Mouse (Mus musculus) frontal cortex, adult 2 months (tissue): Measurements from ENCODE around the gene Pars2. TPM values are rescaled to one million over a fixed set of nuclear protein-coding genes. Genes with fewer than 3 reads are reported as not detected.

Source experiments
- DNase-seq, 2 experiments: peaks; one replicate each; pipeline ENCODE4 v3.0.0; 2022; ENCODE audit warnings: low spot score in 1 of 2; ENCODE audit errors: extremely low spot score in 1 of 2
- polyA plus RNA-seq: library from polyadenylated mRNA; depleted of rRNA; stranded (reverse); fragments of >200 nt; gene quantifications from 2 replicates; pipeline ENCODE4 v1.2.3, GENCODE M21; 2012; rRNA removed

The Pars2 gene
- polyA plus RNA-seq = 10.4 and 10.9 TPM in 2 replicates

DNA sequence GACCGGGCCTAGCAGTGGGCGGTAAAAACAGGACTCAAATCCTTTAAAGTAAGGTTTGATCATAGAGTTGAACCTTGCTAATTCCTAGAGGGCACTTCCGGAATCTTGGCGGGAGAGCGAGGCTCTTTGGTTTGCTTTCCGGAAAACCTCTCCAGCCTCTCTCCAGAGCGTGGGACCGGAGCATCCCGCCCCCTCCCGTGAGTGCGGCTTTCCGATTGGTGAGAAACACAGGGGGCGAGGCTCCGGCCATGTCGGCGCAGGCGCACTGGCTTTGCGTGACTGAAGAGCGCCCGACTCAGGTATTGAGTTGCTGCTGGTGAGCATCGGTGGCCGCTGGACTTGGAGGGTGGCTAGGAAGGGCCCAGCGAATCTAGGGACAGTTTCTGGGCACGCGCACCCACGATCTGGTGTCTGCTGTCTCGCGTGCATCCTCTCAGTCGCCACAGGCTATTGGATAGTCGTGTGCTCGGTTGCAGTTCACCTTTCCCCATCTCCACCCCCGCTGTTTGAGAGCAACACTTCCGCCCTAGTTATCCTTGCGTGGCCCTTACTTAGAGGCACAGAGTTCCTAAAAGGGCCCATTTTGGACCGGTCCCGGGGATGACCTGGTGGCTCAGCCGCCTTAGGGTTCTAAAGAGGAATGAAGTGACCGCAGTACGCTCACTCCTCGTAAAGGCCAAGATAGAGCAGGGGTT lies at the start of gene Pars2:
Gene Pars2, plus strand, starts transcription at position 237 of the 695 bp plus-strand sequence.
- DNase-seq = peak; percentile 92 to 98

DNA sequence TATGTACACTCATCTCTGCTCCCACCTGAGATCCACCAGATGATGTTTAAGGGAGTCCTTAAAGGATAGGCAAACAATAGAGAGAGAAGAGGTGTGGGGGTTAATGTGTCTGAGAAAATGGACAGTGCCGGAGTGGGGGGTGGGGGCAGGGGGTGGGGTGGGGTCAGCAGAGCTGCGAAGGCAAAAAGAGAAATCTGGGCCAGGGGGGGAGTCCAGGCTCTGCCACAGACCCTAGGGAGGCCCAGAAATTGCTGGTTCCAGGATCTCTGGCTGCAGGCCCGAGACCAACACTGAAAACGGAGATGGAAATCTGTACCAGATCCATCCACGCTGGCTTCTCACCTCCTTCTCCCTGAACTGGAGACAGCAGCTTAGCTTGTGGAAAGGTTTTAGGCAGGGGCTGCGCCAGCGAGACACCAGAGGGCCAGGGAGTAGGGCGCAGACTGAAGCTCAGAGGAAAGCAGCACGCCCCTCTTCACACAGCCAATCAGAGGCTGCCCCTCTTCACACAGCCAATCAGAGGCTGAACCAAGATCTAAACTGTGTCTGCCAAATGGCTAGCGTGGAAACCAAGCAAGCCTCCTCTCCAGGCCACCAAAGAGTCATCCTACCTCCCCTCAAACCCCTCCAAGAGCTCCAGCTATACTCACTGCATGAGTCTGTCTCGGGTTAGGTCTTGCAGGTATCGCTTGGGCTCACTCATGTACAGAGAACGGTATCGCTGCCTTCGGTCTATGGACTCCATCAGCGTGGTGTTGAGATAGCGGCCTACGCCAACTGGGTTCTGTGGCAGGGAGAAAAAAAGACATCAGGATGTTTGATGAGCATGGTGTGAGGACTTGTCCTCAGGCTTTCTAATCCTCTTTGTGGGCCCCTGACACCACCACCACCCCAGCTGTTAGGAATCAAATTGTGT lies 44.0 kb upstream of the Pars2 start:
- DNase-seq = no peak

DNA sequence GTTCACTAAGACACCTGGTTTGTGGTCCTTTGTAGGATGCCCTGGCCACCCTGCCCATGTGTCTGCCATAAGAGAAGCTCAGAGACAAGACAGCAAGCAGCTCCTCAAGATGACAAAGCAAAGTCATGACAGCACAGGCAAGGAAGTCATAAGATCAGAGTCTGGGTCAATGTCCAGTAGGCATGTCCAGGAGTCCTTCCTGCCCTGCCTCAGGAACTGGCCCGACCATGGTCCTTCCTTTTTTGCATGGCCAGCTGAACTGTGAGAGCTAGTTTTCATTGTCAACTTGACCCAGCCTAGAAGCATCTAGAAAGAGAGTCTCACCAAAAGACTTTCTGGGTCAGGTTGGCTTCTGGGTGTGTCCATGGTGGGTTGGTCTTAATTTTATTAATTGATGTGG lies 43.0 kb upstream of the Pars2 start:
- no peak for DNase-seq

DNA sequence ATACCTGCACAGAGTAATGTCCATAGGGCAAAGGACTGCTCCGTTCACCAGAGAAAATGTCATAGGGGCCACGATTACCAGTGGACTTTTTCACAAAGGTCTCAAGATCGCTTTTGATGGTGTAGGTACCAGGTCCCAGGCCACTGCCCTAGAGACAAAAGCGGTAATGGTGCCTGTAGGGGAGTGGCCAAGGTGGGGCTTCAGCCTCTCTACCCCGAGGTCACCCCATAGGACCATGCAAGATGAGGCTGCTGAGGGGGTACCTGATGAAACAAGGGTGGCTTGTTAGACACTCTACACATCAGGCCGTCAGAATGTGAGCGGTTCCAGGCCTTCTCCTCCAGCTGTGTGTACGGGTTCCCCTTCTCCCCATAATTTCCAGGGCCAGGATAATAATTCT lies 37.8 kb upstream of the Pars2 start:
- DNase-seq = no peak

DNA sequence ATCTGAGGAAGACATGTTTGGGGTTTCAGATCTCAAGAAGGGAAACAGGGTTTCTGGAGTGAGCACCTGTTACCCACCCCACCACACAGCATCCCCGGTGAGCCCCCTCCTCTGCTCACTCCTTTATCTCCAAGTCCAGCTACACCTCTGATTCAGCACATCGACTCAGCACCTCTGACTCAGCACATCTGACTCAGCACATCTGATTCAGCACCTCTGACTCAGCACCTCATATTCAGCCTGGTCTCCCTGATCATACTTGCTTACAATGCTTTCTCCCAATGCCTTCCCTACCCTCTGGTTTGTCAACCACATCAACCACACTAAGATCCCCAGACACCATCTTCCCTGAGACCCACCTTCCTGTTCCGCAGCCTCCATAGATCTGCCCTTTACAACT lies 37.3 kb upstream of the Pars2 start:
- peak in 1 of 2 experiments; percentile 59 for DNase-seq

DNA sequence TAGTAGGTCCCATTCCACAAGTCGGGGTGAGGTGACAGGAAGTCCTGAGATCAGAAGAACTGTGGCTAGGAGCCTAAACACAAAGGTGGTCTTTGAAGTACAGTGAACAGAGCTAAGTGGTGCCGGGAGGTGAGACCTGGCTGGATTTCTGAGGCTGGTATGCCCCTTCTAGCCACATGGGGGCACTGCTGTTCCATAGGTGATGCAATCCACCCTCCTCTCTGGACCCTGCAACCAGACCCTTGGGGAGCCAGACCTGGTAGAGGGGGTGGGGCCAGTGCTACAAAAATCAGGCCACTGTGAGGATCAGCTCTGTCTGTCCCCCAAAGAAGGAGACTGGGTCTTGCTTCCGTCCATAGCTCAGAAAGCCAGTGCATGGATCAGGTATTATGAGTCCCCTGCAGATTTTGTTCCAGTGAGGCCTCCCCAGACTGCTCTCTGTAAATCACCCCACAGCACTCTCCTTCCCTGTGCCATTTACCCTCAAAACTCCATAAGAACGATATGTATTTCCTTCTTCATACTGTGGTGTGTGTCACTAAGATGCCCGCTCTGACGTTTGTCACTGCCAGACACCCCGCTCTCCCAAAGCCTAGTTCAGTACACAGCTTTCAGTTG lies 36.6 kb upstream of the Pars2 start:
- DNase-seq = peak in 1 of 2 experiments; percentile 85

DNA sequence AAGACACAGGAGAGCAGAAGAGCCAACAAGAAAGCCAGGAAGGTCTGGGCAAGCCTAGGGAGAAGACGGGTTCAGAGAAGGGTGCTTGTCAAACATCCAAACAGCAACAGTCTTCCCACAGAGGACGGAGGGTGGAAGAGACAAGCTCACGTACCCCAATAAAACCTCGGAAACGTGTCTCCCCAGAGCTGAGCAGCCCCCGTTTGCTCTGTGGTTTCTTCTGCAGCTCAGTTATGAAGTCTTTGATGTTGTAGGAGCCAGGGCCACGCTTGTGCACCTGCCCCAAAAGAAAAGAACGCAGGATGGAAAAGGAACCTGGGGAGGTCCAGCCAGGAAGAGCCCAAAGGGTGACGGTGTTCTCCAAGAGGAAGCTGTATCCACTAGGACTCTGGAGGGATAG lies 36.0 kb upstream of the Pars2 start:
- DNase-seq = no peak

DNA sequence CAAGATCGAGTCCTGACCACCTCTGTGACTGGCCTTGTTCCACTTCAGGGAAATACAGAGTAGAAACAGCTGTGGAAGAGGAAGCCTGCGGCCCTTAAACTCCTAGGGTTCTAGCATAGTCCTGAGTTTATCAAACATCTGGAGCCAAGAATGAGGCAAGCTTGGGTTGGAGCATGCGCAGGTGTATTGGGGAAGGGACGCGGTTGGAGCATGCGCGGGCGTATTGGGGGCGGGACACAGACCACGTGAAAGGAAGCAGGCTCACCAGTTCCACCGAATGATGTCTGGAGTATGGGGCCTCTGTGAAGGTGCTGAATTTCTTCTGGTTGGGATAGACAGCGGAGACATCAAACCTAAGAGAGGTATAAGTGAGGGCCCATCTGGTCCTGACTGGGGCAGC lies 35.2 kb upstream of the Pars2 start:
- DNase-seq = no peak

DNA sequence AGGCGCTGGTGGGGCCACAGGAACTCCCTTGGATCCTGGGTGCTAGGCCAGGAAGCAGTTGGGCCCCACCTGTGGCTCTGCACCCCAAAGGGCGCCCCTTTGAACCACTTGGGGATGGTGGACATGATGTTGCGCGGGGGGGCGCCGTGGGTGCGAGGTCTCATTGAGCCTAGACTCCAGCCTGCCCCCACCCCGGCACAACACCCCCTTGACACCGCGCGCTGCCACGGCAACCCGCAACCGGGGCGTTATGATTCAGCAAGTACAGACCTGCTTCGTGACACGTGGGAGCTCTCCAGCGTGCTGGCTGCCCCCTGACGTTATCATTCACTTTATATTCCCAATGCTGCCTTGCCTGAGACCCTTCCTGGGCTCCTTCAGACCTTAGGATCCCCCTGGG lies 33.8 kb upstream of the Pars2 start, which contains the start of gene Lexm:
Gene Lexm, minus strand, starts transcription at position 186 of the 400 bp plus-strand sequence.
- DNase-seq = peak in 1 of 2 experiments; percentile 65

DNA sequence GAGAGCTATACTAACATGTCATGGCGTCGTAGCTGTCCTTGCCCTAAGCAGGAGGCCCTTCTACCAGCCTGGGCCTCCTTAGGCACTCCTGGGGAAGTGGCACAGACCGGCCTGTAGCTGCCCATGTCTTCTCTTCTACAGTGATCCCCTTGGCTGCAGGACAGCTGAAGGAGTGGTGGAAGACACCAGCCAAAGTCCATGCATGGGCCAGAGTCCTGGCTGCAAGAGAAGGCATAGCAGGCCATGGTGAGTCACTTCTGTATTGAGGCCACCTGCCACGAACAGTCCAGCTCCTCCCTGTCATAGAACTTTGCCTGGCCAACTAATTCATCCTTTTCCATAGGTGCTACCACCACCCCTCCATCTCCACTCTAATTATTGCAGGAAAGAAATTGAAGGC lies 32.0 kb upstream of the Pars2 start:
- DNase-seq = no peak

DNA sequence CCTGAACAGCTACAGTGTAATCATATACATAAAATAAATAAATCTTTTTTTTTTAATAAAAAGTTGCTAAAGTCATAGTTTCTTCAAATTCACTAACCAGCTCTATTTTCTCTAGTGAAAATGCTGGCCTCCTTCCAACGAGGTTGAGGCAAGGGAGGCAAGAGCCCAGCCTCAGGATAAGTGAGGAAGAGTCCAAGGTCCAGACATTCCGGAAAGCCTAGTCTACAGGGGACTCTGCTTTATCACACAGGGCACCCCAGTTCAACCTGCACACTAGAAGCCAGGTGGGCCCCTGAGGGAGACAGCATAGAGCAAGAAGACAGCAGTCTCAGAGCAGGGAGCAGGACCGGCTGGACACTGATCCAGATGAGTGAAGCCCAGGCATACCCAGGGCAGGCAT lies 29.4 kb upstream of the Pars2 start:
- no peak for DNase-seq

DNA sequence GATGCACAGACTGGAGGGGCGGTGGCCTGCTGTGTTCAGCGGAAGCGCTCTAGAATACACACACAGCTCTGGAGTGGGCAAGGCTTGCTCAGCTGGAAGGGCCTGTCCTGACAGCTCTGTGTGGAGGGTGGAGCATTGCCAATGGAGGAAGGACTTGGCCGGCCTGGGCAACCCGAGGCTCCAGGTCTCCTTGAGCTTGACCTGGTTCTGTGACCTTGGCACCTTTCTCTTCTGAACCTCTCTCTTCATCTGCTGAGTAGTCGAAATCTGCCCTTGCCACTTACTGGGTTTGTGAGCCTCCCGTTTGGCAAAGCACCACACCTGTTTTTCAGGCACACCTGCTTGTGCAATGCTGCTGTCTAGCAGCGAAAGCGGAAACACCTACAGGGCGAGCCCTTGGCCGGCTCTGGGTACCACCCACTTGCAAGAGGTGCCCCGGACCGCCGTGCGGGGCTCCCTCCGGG lies 28.8 kb upstream of the Pars2 start, which contains the start of gene Ttc22:
Gene Ttc22, plus strand, starts transcription at position 403 of the 464 bp plus-strand sequence.
- no peak for DNase-seq

DNA sequence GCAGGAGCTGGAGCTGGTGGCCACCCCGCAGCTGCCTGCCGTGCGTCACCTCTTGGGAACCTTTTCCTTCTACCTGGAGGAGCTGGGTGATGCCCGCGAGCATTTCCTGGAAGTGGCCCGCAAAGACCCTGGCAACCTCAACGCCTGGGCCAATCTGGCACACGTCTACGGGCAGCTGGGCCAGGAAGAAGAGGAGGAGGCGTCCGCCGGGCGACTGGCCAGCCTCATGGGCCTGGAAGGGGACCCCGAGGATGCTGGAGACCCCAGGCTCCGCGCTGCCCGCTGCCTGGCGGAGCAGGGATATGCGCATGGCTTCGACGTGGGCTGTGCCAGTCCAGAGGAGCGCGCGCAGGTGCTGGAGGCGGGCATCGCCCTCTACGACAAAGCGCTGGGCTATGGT lies 28.2 kb upstream of the Pars2 start:
- no peak for DNase-seq

DNA sequence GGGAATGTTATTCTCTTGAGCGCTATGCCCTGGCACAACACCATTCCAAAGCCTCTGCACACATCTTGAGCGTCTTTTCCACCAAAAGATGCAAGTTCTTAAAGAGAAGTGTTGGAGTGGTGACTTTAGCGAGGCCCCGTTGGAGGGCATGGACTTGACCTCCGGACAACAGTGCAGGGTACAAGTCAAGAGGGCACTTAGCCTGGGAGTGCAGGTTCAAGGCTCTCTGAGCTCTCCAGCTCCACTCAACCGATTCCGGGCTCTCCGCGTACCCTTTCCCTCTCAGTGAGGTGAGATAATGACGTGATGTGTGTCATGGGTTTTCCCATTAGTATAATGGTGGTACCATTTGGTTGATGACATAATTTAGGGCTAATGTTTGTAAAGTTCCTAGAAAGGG lies 26.6 kb upstream of the Pars2 start:
- no peak for DNase-seq

DNA sequence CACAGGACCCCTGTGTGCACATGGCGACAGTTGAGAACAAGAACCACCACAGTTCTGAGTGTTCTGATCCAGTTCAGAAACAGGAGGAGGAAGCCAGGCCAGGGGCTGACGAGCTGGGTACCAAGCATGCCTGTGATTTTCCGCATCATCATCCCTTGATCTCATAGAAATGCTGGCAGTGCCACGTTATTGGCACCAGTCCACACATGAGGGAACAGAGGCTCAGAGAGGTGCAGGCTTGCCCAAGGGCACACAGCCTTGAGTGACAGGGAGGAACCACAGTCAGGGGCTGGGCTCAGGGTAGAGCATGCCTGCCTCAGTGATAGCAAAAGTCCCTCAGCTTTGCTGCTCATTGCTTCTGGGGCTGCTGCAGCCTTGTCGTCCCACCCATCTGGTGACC lies 23.1 kb upstream of the Pars2 start:
- no peak for DNase-seq

DNA sequence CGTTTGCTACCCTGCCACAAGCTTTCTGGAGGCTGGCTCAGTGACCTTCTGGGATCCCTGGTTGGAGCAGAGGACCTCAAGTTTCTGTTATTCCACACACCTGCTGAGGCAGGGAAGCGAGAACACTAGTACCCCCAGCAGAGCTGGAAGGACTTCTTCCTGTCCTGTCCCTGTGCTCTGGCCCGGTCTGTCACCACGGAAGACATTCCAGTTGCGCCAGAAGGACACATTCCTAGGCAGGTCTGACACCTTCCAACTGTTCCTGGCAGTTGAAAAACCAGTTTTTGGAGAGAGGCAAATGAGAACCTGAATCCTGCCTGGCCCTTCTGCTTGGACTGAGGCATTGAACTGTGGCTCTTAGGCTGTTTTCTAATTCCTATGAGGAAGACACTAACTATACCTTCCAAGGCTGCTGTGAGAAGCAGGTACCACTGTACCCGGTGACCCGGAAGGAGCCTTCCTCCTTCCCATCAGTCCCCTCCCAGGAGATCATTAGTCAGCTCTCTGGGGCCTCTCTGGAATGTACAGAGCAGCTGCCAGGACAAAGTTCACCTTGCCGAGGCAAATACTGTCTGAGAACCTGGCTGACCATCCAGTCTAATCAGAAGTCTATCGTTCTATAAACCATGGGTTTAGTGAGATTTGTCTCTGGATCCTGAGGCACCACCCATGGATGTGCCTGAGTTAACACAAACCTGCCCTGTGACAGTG lies 22.1 kb upstream of the Pars2 start:
- DNase-seq = no peak

DNA sequence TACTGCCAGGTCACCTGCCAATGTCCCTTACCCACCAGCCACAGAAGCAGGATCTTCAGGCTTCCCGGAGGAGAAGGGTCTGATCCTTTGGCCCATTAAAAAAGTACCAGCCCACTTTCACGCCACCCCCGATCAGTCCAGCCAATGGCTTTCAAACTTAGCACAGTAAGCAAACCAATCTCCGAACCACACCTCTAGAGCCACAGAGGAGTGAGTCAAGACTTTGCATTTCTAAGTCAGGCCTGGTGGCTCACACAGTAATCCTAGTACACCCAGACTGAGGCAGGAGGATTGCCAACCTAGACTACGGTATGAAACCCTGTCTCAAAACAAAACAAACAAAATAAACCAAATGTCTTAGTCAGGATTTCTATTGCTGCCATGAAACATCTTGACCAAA lies 21.5 kb upstream of the Pars2 start:
- DNase-seq = no peak

DNA sequence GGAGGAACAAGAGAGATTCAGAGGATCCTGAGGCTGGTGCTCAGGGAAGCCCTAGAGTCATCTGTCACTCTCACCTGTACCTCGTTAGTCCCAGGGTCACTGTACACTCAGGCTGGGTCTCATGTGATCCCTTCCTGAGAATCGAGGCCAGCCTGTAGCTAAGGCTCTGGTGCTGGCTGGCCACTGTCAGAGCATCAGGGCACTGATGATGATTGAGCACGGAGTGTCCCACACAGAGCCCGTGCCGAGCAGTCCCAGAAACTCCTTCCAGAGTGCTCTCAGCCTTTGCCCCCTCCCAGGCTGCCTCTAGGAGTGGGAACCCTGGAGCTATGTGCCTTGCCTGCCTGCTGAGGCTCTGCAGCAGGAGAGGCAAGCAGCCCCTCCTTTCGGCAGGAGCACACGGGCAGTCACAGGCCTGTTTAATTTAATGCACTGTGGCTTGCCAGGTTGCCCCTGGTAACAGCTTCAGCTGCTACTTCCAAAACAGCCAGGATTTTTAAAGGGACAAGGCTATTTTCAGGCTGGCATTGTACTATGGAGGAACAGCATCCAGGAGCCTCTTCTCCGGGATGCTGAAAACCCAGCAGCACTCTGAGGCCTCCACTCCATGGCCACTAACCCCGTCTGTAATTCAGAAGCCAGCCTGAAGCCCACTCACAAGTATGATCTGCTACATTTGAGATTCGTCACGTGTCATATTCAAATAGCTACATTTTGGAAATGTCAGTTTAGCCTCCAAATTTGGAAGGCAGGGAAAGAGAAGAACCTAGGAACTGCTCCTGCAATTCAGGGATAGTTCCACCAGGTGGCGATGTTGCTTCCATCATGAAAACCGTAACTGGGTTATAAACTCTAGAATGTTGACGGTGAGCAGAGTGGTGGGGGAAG lies 20.3 kb upstream of the Pars2 start:
- DNase-seq = peak; percentile 87 to 98

DNA sequence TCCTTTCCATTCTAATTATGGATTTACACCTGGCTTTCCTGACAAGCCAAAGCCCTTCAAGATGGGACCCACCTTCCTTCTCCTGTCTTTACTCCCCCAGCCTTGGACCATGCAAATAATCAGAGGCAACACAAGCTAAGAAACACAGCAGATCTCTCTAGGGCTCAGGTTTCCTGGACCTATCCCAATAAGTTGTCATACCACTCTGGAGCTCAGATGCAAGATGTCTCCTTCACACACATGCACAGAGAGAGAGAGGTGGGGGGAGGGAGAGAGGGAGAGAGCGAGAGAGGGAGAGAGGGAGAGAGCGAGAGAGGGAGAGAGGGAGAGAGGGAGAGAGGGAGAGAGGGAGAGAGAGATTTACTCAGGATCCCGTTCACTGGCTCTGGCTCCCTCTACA lies 18.6 kb upstream of the Pars2 start:
- DNase-seq = no peak
